Mouse (Mus musculus): ENCODE results near the gene Gm45015.
A peak's percentile ranks its signal among the peaks of the same experiment; 100 is the strongest.
"Not testable (repeated sequence)": the region's sequence is repeated elsewhere in the genome, so short reads cannot be mapped to it uniquely, and the experiment has no call there.

The Gm45015 gene

DNA sequence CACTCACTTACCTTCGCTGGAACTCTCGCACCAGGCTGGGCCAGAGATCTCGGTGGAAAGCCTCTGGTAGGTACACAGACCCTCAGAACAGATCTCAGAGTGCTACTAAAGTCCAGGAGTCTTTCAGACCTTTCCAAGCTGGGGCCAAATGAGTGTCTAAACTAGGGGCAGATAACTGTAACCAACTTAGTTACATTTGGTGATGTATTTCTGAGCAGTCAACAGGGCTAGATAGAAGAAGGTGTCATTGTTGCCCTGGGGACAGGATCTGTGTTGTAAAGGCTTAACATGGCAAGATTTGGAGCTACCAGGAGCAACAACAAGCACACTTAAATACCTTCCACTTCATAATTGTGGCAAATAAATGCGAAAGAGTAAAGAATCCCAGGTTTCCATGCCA is at the start of gene Gm45015:
Gene Gm45015 (minus strand): TSS at position 101 of the 400 bp plus-strand sequence.
- no peak for DNase-seq (ENCODE audit: extremely low read depth, low read depth)

- DNase-seq (ENCODE audit: extremely low read depth, low read depth): no peak
Measured at GRCm38 (mm10) chrX:73384924-73385323, 48.3 kb upstream of the Gm45015 start.

DNA sequence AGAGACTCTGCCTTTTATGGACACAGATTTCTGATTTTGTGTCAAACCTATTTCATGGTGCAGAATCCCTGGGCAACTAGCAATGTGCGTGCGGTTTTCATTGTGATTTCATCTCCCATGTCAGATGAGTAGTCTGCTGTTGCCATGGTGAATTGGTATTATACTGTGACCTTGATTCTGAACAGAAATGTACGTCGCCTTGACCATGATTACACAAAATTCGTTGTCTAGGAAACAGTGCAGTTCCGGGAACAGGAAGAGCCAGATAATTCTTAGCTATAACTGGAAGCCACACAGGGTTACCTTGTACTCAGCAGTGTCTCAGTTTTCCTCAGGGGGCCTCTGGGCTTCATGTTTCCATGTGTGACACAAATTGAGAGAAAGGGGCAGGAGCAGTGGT is 47.8 kb upstream of the Gm45015 start:
- no peak for DNase-seq (ENCODE audit: extremely low read depth, low read depth)

DNA sequence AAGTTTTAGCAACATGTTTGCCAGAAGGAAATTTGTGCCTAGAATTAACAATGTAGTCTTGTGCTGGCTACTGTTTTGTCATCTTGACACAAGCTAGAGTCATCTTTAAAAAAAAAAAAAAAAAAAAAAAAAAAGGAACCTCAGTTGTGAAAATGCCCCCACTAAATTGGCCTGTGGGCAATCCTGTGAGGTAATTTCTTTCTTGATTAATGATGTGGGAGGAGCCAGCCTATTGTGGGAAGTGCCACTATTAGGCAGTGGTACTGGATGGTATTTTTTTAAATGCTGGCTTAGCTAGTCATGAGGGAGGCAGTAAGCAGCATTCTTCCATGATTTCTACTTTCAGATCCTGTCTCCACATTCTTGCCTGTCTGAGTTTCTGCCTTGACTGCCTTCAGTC is 26.7 kb upstream of the Gm45015 start:
- peak; percentile 20 for DNase-seq (ENCODE audit: extremely low read depth, low read depth)

DNA sequence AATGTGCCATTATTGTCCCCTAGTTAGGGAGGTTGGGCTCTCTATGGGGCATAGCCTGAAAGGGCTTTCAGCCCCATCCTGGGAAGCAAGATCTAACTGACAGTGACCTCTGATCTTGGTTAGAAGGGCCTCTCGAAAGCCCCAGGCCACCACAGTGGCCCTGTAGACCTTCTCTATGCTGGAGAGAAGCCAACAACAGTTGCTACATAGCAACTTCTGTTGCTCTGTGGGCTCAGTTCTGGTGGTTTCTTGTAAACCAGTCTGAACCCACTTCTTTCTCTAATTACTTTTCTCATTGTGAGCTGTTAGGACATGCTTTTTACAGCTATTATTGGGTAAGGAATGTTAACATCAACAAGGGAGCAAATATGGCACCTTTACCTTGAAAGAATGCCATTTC is 20.1 kb upstream of the Gm45015 start:
- DNase-seq (ENCODE audit: extremely low read depth, low read depth): no peak

GRCm38 (mm10) chrX:73356163-73356562 is 19.5 kb upstream of the Gm45015 start:
- DNase-seq (ENCODE audit: extremely low read depth, low read depth): no peak

- DNase-seq (ENCODE audit: extremely low read depth, low read depth): no peak
Measured at GRCm38 (mm10) chrX:73344346-73344745, 7.7 kb upstream of the Gm45015 start.

DNA sequence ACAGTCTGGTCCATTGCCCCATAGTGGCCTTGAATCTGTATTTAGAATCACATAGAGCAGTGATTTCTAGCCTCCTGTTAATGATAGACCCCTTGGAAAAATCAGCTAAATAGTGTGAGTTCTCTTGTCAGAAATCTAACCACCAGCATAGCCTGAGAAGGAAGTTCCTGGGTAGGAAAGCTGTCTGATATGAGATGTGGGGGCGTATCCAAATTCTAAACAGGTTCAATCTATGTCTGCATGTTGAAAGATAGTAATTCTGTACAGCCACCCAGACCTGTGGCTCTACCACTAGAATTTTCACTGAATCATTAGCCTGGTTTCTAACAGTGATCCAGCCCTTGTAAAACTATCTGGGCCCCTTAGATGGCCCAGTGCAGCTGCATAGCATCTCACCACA is 7.2 kb upstream of the Gm45015 start:
- peak; percentile 76 for DNase-seq (ENCODE audit: extremely low read depth, low read depth)

DNA sequence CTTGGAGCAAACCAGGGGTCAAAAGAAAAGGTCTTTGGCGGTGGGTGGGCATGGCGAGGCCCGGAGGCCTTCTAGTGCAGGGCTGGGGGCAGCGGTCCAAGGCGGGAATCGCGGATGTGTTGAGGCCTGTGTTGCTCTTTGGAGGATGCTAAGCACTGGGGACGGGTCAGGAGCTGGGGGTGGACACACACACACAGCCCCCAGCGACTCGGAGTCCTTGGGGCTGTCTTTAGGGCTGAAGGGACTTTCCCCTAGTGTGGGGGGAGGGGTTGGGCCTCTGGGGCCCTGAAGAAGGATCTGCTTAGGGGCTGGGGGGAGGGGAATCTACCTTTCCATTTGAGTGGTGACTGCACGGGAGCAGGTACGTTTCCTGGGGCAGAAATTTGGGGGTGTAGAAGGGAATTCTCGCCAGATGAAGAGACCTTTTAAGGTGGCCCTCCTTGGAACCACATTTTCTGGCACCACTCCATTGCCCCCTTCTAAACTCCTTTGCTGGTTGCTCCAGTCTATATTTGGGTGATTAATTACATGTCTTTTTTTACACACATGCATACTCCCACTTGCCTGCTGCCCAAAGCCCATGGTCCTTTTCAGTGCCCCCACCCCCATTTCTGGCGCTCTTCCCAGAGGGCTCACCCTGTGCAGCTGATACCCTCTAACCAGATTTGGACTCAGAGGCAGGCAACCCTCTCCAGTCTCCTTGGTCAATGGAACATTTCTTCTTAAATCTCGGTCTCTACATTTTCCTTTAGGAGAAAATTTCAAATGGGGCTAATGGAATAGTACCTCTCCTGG is 6.5 kb upstream of the Gm45015 start:
- no peak for DNase-seq (ENCODE audit: extremely low read depth, low read depth)

DNA sequence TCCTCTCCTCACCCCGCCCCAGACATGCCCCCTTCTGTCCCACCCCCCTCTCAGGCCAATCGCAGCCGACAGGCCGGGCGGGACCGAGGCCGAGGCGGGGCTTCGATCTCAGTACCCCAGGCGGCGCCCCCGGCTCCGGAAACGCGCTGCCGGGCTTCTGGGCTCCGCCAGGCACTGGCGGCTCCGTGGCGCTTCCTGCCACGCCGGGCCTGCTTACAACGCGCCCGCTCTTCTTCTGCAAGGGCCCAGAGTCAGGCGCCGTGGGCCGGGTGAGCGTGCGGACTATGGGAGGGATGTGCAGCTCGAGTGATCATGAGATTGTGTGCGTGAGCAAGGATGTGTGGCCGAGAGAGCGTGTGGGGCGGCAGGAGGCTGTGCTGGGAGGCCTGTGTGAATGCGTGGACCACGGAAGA is 5.8 kb upstream of the Gm45015 start, which contains the start of gene Zfp275:
Gene Zfp275 (plus strand): TSS at position 139 of the 413 bp plus-strand sequence.
- DNase-seq (ENCODE audit: extremely low read depth, low read depth): peak; percentile 49

GRCm38 (mm10) chrX:73342068-73342467 is 5.4 kb upstream of the Gm45015 start:
- DNase-seq (ENCODE audit: extremely low read depth, low read depth): no peak

- peak; percentile 53 for DNase-seq (ENCODE audit: extremely low read depth, low read depth)
Measured at GRCm38 (mm10) chrX:73341473-73341872, 4.8 kb upstream of the Gm45015 start.

DNA sequence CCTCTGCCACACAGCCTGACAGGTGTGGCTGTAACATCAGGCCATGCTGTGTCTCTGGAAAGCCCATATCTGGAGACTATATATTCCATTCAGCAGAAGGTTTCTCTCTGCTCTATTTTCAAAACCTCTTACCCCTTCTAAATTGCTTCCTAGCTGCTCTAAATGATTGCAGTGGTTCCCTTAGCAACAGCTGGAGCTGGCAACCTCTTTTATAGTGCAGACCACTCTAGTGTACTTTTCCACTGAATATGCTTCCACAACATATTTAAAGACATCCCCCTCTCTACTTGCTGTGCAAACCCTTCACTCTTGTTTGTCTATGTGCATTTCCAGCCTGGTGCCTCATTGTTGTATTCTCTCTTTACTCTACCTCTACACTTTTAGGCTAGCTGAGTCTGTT is 3.1 kb downstream of the Gm45015 start:
- DNase-seq (ENCODE audit: extremely low read depth, low read depth): no peak

- peak; percentile 39 for DNase-seq (ENCODE audit: extremely low read depth, low read depth)
Measured at GRCm38 (mm10) chrX:73327215-73327614, 9.4 kb downstream of the Gm45015 start.

- no peak for DNase-seq (ENCODE audit: extremely low read depth, low read depth)
Measured at GRCm38 (mm10) chrX:73321029-73321428, 15.6 kb downstream of the Gm45015 start.

DNA sequence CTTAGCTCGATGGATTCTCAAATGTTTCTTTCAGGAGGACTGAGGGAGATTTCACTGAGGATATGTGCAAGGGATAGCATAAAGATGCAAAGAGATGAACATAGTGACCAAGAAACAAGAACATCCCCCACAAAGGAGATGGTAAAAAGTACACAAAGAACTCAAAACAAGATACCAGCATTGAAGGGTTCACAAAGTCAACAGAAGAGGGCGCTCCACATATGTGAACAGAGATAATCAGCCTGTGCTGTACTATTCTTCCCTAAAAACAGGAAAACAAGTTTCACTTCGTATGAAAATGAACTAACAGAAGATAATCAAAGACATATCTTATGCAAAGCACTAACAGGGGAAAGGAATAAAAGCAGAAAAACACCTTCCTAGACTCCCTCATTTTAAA is 24.1 kb downstream of the Gm45015 start:
- peak; percentile 52 for DNase-seq (ENCODE audit: extremely low read depth, low read depth)

DNA sequence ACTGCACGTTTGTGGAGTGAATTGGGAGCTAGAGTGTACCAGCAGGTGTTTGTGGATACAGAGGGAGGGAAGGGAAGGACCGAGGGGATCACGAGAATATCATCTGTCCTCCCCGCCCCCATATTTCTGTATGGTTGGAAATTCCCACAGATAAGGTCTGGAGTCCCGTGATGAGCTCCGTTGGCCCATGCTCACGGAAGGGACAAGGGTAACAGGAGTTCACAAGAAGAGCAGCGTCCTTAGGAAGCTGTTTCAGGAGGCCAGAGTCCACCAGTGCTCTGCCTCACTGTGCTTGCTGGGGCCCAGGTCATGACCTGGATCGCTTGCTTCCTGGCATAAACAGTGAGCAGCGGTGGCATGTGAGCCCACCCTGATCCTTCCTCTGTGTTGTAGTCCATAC is 40.9 kb downstream of the Gm45015 start:
- DNase-seq (ENCODE audit: extremely low read depth, low read depth): not testable (repeated sequence)

- not testable (repeated sequence) for DNase-seq (ENCODE audit: extremely low read depth, low read depth)
Measured at GRCm38 (mm10) chrX:73292876-73293275, 43.8 kb downstream of the Gm45015 start, which contains the start of the genes Xlr5a and Xlr5c. TSS of gene Xlr5a (minus strand) at chrX:73292976. TSS of gene Xlr5c (minus strand) at chrX:73292976.

Measured in MEL-GATA-1-ER (cell line).